Mouse (Mus musculus): ENCODE data around the gene Fyco1.

Gene Fyco1

GRCm38 (mm10) chr9:123851713-123852448, at the start of gene Fyco1:
Gene Fyco1, minus strand, starts transcription at chr9:123851899.
- DNase-seq (ENCODE audit: low read depth, low spot score), result peak; percentile 97

GRCm38 (mm10) chr9:123872049-123872448, 20.4 kb upstream of the Fyco1 start:
- DNase-seq (ENCODE audit: low read depth, low spot score), result no peak

GRCm38 (mm10) chr9:123869167-123869784, 17.6 kb upstream of the Fyco1 start:
- no peak for DNase-seq (ENCODE audit: low read depth, low spot score)

GRCm38 (mm10) chr9:123863641-123864040, 11.9 kb upstream of the Fyco1 start:
- DNase-seq (ENCODE audit: low read depth, low spot score), result no peak

- DNase-seq (ENCODE audit: low read depth, low spot score), result no peak
Observed at GRCm38 (mm10) chr9:123862895-123863616, 11.4 kb upstream of the Fyco1 start.

GRCm38 (mm10) chr9:123861929-123862328, 10.2 kb upstream of the Fyco1 start, which contains the start of gene Xcr1:
Gene Xcr1, minus strand, starts transcription at chr9:123862029.
- no peak for DNase-seq (ENCODE audit: low read depth, low spot score)

DNA sequence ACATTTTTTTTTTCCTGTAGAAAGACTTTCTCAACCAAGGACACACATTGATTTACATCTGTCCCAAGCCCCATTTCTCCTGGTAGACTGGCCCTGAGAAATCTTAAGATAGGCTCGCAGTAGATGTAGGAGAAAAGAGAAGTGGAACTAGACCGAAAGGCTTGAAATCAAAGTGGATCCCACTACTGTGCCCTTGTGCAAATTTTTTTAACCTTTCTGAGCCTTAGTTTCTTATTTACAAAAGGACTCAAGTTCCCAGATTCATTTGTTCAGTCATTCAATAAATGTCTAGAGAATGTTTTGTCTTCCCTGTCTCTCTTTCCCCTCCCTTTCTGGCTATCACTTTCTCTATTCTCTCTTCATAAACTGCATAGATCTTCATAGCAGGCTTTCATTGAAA, 5.1 kb upstream of the Fyco1 start:
- no peak for DNase-seq (ENCODE audit: low read depth, low spot score)

DNA sequence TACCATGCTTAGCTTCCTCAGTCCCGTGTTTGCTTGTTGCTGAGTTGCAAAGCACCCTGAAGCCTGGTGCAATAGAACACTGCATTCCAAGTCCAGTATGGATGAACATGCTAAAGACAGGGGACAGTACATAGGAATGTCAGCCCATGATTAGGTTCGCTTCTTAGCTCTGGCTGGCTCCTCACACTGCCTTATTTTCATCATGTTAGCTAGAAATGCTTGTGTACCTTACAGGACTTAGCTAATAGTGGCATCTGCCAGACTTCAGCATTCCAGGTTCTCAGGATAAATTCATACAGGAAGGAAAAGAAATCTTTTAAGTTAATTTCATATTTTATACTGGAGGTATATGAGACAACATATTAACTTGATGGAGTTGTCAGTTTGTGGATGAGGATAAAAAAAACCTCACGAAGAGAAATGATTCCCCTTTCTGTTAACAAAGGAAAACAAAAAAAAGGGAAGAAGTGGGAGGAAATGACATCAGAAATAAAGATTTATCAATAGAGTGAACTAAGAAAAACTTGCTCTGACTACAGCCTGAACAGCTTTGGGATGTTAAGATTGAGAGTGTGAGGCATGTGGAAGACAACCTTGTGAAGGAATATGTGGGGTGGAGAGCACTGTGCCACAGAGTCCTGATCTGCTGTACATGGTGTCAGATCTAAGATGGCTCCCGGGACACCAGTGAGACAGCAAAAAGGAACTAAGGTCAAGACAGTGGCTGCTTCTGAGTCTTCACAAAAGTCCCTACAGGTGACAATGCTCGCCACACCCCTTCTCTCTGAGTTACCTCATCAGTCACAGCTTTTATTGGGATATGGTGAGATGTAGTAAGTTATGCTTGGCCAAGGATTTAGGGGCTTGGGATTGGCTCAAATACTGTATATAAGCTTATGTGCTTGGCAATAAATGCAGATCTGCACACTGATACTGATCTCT, 1.0 kb upstream of the Fyco1 start:
- DNase-seq (ENCODE audit: low read depth, low spot score), result peak; percentile 19

DNA sequence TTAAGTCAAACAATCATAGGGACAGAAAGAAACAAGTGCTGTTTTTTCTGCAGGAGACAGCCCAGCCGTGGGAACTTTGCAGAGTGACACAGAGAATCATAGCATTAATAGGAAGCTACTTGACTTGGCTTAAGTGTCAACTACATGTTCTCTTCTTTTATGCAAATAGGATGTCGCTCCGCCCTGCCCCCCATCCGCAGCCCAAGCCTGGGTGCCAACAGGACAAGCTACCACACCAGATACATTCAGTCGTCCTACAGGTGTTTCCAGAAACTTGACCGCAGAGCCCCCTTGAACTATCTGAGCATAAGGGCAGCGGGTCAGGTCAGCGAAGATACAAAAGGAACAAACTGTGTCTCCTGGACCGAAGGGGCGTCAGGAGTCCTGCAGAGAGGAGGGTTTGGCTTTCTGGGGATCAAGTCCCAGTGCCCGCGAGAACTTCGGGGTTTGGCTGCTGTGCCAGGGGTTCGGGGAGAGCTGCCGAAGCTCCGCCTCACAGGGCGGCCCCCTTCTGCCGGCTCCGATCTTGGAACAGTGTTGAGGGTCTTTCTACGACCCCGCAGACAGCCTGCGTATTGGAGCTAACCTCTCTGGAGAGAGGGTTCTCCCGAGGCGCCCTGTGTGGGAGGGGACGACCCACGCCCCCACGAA, 512 bp downstream of the Fyco1 start:
- peak; percentile 46 for DNase-seq (ENCODE audit: low read depth, low spot score)

DNA sequence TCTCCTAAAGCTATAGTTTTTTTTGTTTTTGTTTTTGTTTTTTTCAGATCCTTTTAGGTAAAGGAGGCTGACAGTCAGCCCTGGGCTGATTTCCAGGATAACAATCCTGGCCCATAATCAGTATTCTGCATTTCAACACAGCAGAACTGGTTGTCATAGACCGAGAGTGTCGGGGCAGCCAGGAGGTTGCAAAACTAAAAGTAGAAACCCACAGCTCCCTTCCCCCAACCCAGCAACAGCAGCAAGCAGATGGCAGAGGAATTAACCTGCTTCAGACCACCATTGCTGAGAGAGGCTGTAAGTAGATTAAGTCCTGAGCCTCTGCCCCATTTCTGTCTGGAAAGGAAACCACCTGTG, 1.0 kb downstream of the Fyco1 start:
- DNase-seq (ENCODE audit: low read depth, low spot score), result peak; percentile 17

DNA sequence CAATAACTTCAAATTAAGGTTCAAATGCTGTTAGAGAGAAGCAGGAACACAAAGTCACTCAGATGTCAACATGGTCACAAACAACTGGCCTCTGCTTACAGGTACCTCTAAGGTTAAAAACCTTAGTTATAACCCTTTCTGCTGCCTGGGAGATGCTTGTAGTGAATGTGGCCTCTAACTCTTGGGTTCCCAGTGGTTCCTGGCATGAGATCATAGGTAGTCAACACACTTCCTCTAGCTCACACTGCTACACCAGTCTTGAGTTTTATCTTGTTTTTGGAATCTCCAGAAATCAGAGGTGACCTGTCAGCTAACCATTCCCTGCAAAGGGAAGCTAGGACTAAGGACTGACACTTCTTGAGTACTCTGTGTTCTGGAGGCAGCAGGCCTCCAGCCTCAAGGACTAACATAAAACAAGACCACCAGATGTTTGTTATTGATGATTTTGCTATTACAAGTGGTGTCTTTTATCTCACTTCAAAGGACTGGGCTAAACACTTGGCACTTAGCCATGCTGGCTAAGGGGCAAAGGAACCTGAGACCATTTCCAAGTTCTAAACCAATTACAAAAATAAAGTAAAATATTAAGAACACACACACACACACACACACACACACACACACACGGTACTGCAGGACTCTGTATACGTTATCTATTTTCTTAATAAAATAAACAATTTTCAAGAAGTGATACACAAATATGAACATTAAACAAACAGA, 1.6 kb downstream of the Fyco1 start:
- DNase-seq (ENCODE audit: low read depth, low spot score), result no peak

GRCm38 (mm10) chr9:123846490-123846889, 5.2 kb downstream of the Fyco1 start:
- no peak for DNase-seq (ENCODE audit: low read depth, low spot score)

DNA sequence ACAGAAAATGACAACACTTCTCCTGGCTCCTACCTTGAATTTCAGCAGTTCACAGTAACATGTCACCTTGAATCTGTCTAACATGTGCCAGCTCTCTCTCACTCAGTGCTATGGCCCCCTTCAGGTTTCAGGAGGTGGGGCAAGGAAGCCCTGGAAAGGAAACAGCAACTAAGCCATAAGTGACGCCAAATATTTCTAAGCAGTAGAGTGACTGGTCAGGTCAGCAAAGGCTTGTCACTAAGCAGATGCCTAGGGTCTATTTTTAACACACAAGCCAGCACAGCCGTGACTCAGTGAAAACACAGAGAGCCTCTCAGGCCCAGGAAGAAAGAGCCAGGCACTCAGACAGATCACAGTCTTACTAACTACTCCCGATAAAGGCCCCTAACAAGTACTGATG, 6.6 kb downstream of the Fyco1 start:
- DNase-seq (ENCODE audit: low read depth, low spot score), result peak; percentile 8

GRCm38 (mm10) chr9:123844468-123844867, 7.2 kb downstream of the Fyco1 start:
- DNase-seq (ENCODE audit: low read depth, low spot score), result no peak

- DNase-seq (ENCODE audit: low read depth, low spot score), result peak; percentile 50
Observed at GRCm38 (mm10) chr9:123840243-123840642, 11.5 kb downstream of the Fyco1 start.

GRCm38 (mm10) chr9:123835851-123836250, 15.8 kb downstream of the Fyco1 start:
- no peak for DNase-seq (ENCODE audit: low read depth, low spot score)

DNA sequence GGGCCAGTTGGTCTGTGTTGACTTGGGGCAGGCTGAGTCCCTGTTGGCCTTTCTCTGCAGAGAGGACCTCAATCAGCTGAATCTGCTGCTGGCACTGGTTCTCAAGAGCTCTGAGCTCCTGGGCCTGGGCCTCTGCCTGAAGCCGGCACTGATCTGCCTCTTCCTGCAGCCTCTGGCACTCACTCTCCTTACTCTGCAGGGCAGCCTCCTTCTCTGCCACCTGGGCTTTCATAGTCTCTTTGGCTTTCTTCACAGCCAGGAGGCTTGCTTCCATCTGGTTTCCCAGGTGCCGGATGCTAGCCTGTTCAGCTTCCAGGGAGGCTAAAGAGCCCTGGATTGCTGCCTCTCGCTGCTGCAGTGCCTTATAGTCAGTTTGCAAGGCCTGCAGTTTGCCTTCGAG, 22.8 kb downstream of the Fyco1 start:
- no peak for DNase-seq (ENCODE audit: low read depth, low spot score)

DNA sequence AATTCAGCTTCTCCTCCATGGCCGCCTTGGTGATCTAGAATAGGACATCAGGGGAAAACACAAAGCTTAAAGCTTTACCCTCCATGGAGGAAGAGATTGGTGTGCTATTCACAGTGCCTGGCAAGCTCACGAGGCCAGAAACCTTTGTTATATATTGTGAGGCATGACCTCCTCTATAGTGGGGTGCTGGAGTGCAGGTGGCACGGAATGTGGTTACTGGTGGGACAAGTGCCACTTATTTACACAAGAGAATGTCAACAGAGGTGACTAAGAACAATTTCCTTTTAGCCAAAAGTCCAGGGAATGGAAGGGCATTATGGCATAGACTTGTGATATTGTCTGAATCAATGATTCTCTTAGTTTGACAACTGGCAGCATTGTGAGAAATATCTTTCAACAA, 25.1 kb downstream of the Fyco1 start:
- DNase-seq (ENCODE audit: low read depth, low spot score), result no peak

GRCm38 (mm10) chr9:123818601-123819000, 33.1 kb downstream of the Fyco1 start:
- DNase-seq (ENCODE audit: low read depth, low spot score), result no peak

DNA sequence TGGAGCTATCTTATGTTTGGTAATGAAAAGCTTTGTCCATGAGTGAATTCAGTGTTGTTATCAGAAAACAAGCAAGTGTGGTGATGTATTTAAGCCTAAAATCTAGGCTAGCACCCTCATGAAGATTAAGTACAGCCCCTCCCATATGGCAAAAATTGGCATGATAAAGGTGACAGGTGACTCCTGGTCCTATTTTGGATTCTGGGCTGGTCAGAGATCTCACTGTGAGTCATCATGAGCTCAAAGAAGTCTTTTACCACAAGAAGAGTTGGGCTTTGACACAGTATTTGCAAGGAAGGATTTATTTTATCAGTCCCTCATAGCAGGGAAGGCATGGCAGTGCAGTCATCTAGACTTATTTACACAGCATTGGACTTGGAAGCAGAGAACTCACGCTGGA, 35.7 kb downstream of the Fyco1 start:
- no peak for DNase-seq (ENCODE audit: low read depth, low spot score)

Measured in ZHBTc4 (cell line).